Mouse (Mus musculus): ENCODE measurements at regions not wholly inside any gene's neighbourhood (a gene's known extent, or its start where the extent isn't known, plus 50 kb on each side); places are given as distances from the start of the nearest gene placed in this dataset.

DNA sequence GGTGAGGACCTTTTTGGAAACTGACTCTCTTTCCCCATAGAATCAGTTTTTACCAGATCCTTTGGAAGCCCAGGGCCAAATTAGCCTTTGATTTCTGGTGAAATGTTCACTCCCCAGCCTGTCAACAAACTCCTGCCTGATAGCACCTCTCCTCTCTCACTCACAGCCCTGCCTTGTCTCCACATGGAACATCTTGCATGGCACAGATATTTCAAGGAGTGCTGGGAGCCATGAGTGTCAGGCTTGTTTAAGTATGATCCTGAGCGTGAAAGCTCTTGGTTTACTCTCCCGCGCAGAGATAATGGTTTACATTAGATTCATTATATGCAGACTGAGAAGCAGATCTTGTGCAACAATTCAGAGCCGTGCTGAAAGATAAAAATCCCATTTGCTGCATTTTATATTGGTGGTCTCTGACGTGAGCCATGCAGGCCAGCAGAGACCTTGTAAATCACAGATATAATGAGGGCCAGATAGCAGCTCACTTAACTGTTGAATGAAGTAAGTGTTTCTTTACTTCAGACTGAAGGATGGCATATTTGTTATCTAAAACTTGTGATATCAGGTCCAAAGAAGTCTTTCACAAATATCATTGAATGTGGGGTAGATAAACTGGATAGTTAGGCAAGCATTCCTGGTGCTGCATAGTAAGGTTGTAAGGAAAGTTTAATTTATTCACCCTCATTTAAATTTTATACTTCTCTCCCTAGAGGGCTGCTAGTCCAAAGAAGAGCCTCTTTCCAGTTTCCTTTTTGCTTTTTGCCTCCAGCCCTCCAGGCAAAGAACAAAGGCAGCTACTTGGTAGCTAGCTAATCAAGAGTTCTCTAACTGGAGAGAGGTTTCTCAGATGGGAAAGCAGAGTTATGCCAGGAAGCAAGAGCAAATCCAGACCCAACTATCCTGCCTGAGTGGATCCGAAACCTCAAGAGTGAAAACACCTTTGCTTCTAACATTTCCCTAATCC is 81.8 kb downstream of the Tbx18 start:
- no peak for DNase-seq

GRCm38 (mm10) chr9:87648317-87648716 is 82.7 kb downstream of the Tbx18 start:
- no peak for DNase-seq

- no peak for DNase-seq
These were observed 86.0 kb downstream of the Tbx18 start for GRCm38 (mm10) chr9:87645032-87645431.

DNA sequence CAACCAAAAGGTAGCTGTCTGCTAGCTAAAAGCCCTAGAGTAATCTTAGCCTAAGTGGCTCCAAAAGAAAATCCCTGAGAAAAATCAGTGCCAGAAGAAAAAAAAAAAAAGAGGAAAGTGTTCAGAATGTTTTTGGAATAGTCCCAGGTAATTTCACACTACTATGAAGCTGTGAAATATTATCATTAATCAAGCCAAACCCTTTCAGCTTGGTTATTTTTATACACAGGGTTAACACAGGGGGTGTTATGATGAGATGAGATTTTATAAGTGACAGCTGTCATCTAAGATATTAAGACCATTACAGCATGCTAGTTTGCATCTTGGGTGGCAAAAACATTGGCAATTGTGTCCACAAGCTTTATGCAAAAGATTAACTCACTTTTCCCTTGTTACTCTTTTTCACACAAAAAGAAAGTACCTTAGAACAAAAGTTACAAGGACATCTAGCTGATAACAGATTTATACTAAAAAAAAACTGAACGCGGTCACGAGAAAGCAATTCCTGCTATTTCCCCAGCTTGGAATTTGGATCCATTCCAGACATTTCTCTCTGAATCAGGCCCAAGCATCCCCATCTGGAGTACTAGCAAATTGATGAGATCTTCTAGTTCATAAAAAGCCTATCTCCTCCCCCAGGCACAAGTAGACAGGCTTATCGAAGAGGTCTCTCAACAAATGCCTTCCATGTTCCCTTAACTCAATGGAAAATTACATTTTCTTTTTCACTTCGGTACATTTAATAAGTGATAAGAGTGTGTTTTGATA is 97.0 kb downstream of the Tbx18 start:
- DNase-seq, result no peak

- no peak for DNase-seq
These were observed 104.6 kb downstream of the Tbx18 start for GRCm38 (mm10) chr9:87626432-87626831.

DNA sequence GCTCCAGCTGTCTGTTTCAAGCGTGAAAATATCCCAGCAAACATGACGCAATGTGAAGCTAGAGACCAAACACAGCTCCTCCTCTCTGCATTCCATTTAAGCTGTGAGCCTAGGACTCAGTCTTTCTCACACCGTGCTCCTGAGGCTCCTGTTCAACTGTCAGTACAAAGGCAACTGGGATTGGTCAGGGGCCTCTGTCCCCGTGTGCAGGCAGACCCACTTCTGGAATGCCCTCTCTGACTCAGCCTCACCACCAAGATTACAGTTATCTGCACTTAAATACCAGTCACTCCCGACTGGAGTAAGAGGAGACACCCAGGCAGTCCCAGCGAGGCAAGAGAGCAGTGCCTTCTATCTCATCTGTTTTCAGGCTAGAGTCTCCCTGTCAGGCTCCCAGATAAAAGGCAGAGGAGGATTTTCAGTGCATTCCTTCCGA is 112.8 kb downstream of the Tbx18 start:
- no peak for DNase-seq

- no peak for DNase-seq
These were observed 123.0 kb downstream of the Tbx18 start for GRCm38 (mm10) chr9:87607878-87608631.

DNA sequence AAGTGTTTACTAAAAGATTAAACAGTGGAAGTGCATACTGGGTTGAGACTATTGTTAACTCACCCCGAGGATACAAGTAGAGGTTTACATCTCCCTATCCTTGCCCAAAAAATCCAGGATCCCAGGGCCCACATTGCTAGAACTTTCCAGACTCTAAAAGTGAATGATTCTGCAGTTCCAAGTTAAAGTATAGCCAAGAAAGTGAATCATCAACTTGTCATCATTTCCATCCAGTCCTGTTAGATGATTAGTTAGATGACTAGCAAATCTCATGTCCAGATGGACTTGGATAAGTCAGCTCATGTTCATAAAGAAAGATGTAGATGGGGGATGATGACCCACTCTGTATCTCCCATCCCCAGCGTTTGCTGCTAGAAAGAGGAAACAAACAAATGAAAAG is 155.5 kb downstream of the Tbx18 start:
- DNase-seq, result no peak

DNA sequence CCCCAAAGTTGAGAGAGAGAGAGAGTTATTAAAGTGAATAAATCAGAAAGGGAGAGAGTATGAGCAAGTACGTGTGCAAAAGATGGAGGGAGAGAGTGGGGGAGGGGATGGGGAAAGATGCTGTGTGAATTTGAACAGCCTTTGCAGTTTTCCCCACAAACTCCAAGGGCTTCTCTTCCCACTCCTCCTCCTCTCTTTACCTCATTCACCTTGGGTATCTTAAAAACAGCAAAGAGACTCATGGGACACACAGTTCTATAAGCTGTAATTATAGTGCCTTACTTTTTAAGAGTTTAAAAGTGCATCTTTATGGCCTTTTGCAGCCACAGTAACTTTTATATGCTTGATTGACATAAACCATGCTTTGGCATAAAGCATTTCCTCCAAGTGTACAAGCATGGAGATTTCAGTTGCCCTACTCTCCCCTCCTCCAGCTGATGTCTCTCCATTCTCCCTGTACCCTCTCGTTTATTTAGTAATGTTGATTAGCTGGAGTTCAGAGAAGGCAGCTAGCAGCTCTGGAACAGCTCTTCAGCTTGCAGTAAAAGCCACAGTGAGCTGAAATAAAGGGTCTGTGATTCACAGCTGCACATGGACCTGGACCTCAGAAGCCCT is 156.7 kb downstream of the Tbx18 start:
- no peak for DNase-seq

DNA sequence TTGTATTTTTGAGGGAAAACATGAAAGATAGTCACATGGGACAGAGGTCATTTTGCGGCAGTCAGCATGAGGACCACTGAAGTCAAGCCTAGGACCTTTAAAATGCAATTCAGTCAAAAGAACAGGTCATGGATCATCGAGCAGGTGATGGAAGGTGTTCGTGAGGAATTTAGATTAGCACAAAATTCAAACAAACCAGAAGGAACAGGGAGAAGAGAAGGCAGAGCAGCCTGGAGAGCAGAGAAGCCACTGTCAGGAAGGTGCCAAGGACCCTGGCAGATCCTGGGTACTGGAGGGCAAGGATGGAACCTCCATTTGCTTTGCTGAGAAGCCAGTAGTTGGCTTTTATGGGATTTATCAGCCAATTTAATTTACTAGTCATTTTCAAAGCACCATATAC is 167.8 kb downstream of the Tbx18 start:
- DNase-seq, result no peak

GRCm38 (mm10) chr9:87562796-87563195 is 168.3 kb downstream of the Tbx18 start:
- no peak for DNase-seq

DNA sequence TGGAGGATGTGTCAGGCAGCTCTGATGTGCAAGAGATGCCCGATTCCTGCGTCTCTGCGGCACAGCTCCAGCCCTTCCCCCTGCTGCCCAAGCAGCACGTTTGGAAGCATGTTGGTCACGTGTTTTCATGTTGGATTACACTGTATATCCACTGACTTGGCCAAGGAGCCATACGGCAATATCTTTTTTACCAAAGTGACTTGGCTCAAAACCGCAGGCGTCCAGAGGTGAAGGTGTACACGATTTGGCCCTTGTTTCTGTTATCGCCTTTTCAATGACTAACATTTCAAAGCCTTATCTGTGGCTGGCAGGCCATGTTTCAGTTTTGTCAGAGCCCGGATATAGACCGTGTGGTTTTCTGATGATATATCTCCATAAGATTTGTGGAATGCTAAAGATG is 173.2 kb downstream of the Tbx18 start:
- no peak for DNase-seq

DNA sequence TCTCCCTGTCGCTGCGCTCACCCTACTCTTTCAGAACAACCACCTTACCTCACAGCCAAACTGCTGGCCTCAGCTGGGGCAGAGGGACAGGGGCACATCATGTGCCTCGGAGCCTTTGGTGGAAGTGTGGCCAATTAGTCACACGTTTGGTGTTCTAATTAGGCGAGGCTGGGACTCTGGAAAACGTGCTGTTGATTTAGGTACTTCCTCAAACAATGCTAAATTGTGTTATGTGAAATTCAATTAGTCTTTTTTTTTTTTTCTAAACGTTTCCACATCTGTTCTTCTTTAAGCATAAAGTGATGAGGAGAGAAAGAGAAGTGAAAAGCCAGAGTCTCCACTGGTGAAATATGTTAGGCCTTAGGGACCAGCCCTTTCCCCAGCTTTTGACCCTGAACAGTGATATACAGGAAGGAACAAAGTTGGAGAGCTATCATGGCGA is 174.1 kb downstream of the Tbx18 start:
- DNase-seq, result no peak

- no peak for DNase-seq
These were observed 174.5 kb downstream of the Tbx18 start for GRCm38 (mm10) chr9:87556552-87556951.

- no peak for DNase-seq
These were observed 197.9 kb downstream of the Tbx18 start for GRCm38 (mm10) chr9:87533182-87533581.

GRCm38 (mm10) chr9:87529908-87530307 is 201.2 kb downstream of the Tbx18 start:
- no peak for DNase-seq

DNA sequence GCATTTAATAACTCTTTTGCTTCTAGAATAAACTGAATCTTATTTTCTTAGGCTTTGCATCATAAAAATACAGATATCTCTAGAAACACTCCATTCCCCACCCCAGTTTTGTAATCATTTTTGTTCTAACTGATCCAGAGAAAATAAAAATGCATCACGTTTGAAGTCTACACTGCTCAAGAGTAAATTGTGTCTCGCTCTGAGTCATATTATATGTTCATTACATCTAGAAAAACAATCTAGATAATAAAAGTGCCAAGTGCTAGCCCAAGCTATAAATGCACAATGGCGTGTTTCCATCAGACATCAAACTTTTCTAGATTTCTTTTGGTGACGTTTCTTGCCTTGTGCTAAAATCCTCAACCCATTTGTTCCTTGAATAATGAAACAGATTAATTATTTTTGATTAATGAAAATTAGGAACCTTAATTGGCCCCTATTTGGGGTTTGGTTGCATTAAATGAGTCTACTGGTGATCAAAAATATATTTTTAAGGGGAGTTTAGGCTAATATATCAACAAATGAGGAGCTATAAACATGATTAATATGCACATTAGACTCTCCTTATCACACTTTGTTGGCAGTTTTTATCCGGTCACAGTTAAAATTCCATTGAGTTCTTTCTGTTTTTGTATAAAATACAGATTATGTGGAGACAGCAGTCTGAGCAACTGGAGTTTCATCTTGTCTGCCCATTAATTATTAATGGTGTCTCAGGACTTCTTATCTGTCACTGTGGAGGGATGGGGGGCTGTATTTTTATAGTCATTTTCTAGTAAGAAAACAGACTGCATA is 206.0 kb downstream of the Tbx18 start:
- no peak for DNase-seq

- DNase-seq, result no peak
These were observed 220.4 kb downstream of the Tbx18 start for GRCm38 (mm10) chr9:87510683-87511082.

GRCm38 (mm10) chr9:87504673-87505385 is 226.2 kb downstream of the Tbx18 start:
- no peak for DNase-seq

GRCm38 (mm10) chr9:87464141-87464540 is 208.8 kb upstream of the Cep162 start:
- DNase-seq, result no peak

GRCm38 (mm10) chr9:87453261-87453660 is 197.9 kb upstream of the Cep162 start:
- DNase-seq, result no peak
